Mouse (Mus musculus) CH12.LX (cell line): Measurements from ENCODE around the gene Ldlrad2.

Source experiments
- CHD2 ChIP-seq: IDR thresholded peaks from 2 replicates; pipeline ENCODE4 v1.6.1; 2011; ENCODE audit warnings: low read length, improper control_type of control experiment
- CTCF ChIP-seq, 2 experiments: IDR thresholded peaks in 1 of 2; conservative IDR thresholded peaks in 1 of 2; 2 replicates each; pipeline ENCODE4 v1.5.1; 2011 to 2012; ENCODE audit warnings: low read depth in 2 of 2, low read length in 2 of 2, improper control_type of control experiment in 1 of 2, inconsistent platforms in 1 of 2, mild to moderate bottlenecking in 1 of 2, moderate library complexity in 1 of 2
- EP300 ChIP-seq: IDR thresholded peaks from 2 replicates; pipeline ENCODE4 v1.6.1; 2011; ENCODE audit warnings: low read length, improper control_type of control experiment
- HCFC1 ChIP-seq: IDR thresholded peaks from 2 replicates; pipeline ENCODE4 v1.6.1; 2012; ENCODE audit warnings: low read depth, mild to moderate bottlenecking, inconsistent platforms, low read length, improper control_type of control experiment
- KAT2A ChIP-seq: IDR thresholded peaks from 2 replicates; pipeline ENCODE4 v1.6.1; 2012; ENCODE audit warnings: low read length, improper control_type of control experiment, inconsistent platforms; ENCODE audit not compliant: insufficient replicate concordance
- MAZ ChIP-seq: IDR thresholded peaks from 2 replicates; pipeline ENCODE4 v1.6.1; 2012; ENCODE audit warnings: low read depth, mild to moderate bottlenecking, inconsistent platforms, low read length, improper control_type of control experiment, moderate library complexity
- MYC ChIP-seq: IDR thresholded peaks from 2 replicates; pipeline ENCODE4 v1.6.1; 2011; ENCODE audit warnings: low read depth, mild to moderate bottlenecking, improper control_type of control experiment, low read length
- NELFE ChIP-seq: IDR thresholded peaks from 2 replicates; pipeline ENCODE4 v1.6.1; 2011; ENCODE audit warnings: low read depth, low read length, improper control_type of control experiment
- POLR2A ChIP-seq: IDR thresholded peaks from 2 replicates; pipeline ENCODE4 v1.6.1; 2011; ENCODE audit warnings: low read depth, mild to moderate bottlenecking, improper control_type of control experiment, low read length
- ZMIZ1 ChIP-seq: IDR thresholded peaks from 2 replicates; pipeline ENCODE4 v1.6.1; 2012; ENCODE audit warnings: low read depth, mild to moderate bottlenecking, inconsistent platforms, low read length, improper control_type of control experiment

GRCm38 (mm10) chr4:137545568-137545967 lies 28.8 kb downstream of the Ldlrad2 start:
- no peak for TF ChIP-seq EP300
- no peak for TF ChIP-seq MAZ
- no peak for TF ChIP-seq CTCF (conservative IDR thresholded peaks at IDR 0.05 in 1 of 2, IDR thresholded peaks at IDR 0.05 in 1 of 2; ENCODE audit: low read depth in 2 of 2, low read length in 2 of 2)
- no peak for TF ChIP-seq NELFE
- no peak for TF ChIP-seq KAT2A
- no peak for TF ChIP-seq HCFC1
- TF ChIP-seq ZMIZ1, result no peak
- TF ChIP-seq POLR2A, result no peak
- no peak for TF ChIP-seq MYC
- no peak for TF ChIP-seq CHD2
